Mouse (Mus musculus): ENCODE data around the gene Gemin6.

DNA sequence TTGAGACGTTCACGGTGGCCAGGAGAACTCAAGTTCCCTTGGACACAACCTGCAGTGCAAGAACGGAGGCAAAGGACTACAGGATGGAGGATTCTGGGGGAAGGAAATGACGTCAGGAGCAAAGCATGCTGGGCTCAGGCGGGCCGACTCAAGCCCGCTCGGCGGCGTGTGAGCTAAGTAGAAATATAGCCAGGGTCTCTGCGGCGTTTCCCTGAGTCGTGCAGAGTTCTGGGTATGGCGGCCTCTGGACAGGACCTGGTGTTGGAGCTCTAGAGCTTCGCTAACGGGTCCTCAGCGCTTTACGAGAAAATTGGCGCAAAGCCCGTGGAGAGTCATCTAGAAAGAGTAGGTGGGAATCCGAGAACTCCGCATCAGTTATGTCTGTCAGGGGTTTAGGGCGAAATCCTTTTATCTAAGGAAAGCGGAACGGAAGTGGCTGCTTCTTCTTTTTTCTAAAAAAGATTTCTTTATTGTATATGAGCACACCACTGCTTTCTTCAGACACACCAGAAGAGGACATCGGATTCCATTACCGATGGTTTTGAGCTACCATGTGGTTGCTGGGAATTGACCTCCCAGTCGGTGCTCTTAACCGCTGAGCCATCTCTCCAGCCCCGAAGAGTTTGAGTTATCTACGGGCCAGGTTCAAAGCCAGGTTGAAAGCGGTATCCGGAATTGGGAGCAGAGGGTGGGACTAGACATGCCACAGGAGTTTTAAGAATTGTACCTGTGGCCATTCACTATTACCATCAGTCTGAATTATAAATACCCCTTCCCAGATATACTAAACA, at the start of gene Gemin6:
- TF ChIP-seq TBP (IDR thresholded peaks at IDR 0.05; ENCODE audit: low read depth, low read length) (peak; percentile 80), EP300 (IDR thresholded peaks at IDR 0.05; ENCODE audit: low read depth in 1 of 2, low read length in 2 of 2) (peak; percentile 11 to 14; a peak in 1 of 4 replicates), POLR2A (IDR thresholded peaks at IDR 0.05; ENCODE audit: control insufficient read depth in 1 of 2, insufficient read depth in 1 of 2, low read depth in 1 of 2, low read length in 2 of 2, poor library complexity in 1 of 2) (peak; percentile 92 to 99), ZNF384 (IDR thresholded peaks at IDR 0.05; ENCODE audit: low read depth, low read length) (peak; percentile 45; the same call in 1 of the 2 replicates)
